Mouse (Mus musculus): ENCODE data around the gene Hdhd5. TPM values are rescaled to one million over a fixed set of nuclear protein-coding genes. Genes with fewer than 3 reads are reported as not detected.

The Hdhd5 gene
- total RNA-seq, 2 experiments from 2014 or later, result 0.26 TPM; not detected in 1

GRCm38 (mm10) chr6:120539132-120539759 lies 8.1 kb upstream of the Hdhd5 start:
- peak; percentile 83 for ATAC-seq (replicated peaks; ENCODE audit: low FRiP score, poor library complexity, severe bottlenecking)

- ATAC-seq (replicated peaks; ENCODE audit: low FRiP score, poor library complexity, severe bottlenecking), result no peak
Measured at GRCm38 (mm10) chr6:120536337-120536736, 5.2 kb upstream of the Hdhd5 start.

DNA sequence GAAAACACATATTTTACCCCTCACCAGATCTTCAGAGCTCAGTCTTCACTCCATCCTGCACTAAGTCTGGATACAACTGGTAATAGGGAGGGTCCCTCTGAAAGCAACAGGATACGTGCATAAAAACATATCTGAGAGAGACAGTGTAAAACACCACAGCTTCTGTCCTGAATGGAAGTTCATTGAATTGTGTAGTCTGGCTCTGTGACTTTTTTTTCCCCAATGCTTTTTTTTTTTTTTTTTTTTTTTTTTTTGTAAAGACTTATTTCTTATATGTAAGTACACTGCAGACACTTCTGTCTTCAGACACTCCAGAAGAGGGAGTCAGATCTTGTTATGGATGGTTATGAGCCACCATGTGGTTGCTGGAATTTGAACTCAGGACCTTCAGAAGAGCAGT lies 1.5 kb upstream of the Hdhd5 start:
- ATAC-seq (replicated peaks; ENCODE audit: low FRiP score, poor library complexity, severe bottlenecking), result no peak

DNA sequence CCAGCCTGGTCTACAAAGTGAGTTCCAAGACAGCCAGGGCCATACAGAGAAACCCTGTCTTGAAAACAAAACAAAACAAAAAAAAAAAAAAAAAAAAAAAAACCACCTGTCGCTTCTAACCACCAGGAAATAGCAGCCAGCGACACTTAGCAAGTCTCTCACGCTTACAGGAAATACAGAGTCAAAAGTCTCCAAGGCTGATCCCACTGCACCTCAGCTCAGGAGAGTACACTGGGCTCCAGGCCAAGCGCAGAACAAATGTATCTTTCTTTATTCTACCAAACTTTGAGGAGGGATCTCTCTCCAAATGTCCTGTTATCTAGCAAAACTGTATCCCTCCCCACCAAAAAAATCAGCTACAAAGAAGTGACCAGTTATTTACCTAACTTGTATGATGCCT lies 2.0 kb downstream of the Hdhd5 start:
- ATAC-seq (replicated peaks; ENCODE audit: low FRiP score, poor library complexity, severe bottlenecking), result no peak

- ATAC-seq (replicated peaks; ENCODE audit: low FRiP score, poor library complexity, severe bottlenecking), result no peak
Measured at GRCm38 (mm10) chr6:120524796-120525195, 6.3 kb downstream of the Hdhd5 start.

DNA sequence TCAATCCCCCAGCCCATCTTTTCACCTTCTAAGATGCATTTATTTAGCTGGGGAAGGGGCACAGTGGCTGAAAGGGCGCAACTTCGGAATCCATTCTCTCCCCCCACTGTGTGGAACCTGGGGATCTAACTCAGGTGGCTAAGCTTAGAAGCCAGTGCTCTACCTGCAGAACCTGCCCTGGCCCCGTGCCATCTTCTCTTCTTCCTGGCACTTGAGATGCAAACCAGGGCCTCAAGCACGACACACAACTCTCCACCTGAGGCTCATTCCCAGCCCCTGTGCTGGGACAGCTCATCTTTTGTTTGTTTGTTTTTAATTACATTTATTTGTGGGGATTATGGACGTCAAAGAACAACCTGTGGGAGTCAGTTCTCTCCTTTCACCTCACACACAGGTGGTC lies 11.5 kb downstream of the Hdhd5 start:
- no peak for ATAC-seq (replicated peaks; ENCODE audit: low FRiP score, poor library complexity, severe bottlenecking)

GRCm38 (mm10) chr6:120517311-120517710 lies 13.8 kb downstream of the Hdhd5 start:
- ATAC-seq (replicated peaks; ENCODE audit: low FRiP score, poor library complexity, severe bottlenecking), result peak; percentile 20; the same call in 1 of the 2 replicates

DNA sequence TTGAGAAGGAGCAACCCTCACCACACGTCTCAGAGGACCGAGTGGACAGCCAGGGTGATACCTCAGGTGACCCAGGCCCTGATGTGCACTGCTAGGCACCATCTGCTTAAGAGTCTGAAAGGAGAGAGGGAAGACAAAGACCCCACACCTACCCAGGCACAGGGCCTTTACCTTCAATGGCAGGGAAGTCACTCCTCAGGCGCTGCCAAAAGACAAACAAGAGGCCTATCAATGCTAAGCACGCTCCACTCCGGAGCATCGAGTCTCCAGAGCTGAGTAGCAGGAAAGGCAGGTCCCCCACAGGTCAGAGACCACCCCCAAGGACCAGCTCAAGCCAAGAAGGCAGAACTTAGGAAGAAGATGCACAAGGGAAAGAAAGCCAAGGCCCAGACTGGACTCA lies 14.2 kb downstream of the Hdhd5 start:
- ATAC-seq (replicated peaks; ENCODE audit: low FRiP score, poor library complexity, severe bottlenecking), result peak; percentile 41

DNA sequence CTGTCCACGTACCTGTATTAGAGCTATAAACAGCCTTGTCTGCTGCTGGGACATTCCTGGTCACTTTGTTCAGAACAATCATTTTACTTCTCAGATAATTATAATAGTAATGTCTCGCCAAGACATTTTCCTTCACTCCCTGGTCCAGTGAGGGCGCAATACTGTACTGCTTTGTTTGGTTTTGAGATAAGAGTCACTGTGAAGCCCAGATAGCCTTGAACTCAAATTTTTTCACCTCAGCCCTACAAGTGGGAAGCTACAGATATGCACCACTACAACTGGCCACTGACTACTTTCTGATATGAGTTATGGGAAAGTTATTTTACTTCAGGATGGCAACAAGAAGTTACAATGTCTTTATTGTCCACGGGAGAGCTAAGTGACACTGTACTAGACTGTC lies 14.7 kb downstream of the Hdhd5 start:
- peak; percentile 71 for ATAC-seq (replicated peaks; ENCODE audit: low FRiP score, poor library complexity, severe bottlenecking)

DNA sequence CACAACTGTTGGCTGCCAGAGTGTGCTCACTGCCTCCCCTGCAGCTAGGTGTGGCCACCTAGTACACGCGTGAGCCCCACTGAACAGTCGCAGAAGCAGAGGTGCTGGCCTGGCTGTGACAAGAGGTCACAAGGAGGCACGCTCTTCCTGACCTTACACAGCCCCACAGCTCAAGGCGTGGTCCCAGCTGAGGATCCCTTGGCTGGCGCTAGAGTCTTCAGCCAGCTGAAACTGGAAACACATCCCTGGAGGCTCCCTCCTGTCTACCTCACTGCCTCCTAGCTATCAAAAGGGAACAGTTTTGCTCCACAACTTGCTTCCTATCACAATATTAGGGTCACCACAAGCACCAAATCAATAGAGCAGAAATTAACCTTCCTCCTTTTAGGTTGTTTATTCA lies 19.9 kb downstream of the Hdhd5 start:
- no peak for ATAC-seq (replicated peaks; ENCODE audit: low FRiP score, poor library complexity, severe bottlenecking)

- no peak for ATAC-seq (replicated peaks; ENCODE audit: low FRiP score, poor library complexity, severe bottlenecking)
Measured at GRCm38 (mm10) chr6:120510425-120510824, 20.7 kb downstream of the Hdhd5 start.

DNA sequence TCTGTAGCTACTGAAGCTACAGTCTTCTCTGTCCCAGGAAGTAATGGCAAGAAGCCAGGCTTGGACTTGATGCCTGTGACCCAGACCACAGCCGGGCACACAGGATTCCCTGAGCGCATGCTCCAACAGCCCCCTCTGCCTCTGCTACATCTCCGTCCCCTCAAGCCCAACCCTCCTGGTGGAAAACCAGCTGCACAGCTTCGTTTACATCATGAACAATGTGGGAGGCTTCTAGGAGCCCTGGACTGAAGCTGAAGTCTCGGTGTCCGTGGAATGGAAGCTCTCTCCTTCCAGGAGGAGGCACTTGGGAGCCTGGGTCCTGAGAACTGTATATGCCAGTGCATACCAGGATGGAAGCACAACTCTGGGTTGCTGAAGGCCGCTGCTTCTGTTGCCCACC lies 21.1 kb downstream of the Hdhd5 start:
- no peak for ATAC-seq (replicated peaks; ENCODE audit: low FRiP score, poor library complexity, severe bottlenecking)

DNA sequence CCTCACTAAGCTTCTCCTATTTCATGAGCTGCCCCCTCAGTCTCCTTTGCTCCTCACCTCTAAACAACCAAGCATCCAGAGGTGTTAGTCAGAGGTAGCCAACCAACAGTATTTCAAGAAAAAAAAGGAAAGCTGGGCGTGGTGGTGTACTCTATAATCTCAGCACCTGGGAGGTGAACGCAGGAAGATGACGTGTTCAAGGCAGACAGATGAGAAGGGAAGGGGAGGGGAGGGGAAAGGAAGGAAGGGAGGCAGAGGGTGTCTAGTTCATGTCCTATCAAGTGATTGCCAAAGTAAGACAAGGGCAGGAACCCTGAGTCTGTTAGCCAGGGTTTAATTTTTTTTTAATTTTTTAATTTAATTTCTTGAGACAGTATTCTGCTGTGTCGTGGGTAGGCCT lies 22.5 kb downstream of the Hdhd5 start:
- no peak for ATAC-seq (replicated peaks; ENCODE audit: low FRiP score, poor library complexity, severe bottlenecking)

- no peak for ATAC-seq (replicated peaks; ENCODE audit: low FRiP score, poor library complexity, severe bottlenecking)
Measured at GRCm38 (mm10) chr6:120505531-120505930, 25.6 kb downstream of the Hdhd5 start.

DNA sequence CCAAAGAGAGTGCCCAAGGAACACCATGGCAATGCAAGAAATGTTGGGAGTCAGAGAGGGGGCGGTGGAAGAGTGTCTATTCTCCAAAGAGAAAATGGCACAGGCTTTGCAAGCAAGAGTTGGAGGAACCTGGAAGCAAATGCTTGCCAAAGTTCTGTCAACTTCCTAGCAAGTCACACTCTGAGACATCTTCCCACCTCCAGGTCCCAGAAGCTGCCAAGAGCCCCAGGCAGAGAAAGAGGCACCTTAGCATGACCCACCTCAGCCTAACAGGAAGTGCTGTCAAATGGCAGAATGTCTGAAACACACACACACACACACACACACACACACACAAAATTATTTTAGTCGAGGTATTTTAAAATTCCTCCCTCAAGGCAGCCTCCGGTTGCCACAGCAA lies 27.1 kb downstream of the Hdhd5 start:
- ATAC-seq (replicated peaks; ENCODE audit: low FRiP score, poor library complexity, severe bottlenecking), result no peak

GRCm38 (mm10) chr6:120496544-120496943 lies 34.6 kb downstream of the Hdhd5 start:
- ATAC-seq (replicated peaks; ENCODE audit: low FRiP score, poor library complexity, severe bottlenecking), result no peak

DNA sequence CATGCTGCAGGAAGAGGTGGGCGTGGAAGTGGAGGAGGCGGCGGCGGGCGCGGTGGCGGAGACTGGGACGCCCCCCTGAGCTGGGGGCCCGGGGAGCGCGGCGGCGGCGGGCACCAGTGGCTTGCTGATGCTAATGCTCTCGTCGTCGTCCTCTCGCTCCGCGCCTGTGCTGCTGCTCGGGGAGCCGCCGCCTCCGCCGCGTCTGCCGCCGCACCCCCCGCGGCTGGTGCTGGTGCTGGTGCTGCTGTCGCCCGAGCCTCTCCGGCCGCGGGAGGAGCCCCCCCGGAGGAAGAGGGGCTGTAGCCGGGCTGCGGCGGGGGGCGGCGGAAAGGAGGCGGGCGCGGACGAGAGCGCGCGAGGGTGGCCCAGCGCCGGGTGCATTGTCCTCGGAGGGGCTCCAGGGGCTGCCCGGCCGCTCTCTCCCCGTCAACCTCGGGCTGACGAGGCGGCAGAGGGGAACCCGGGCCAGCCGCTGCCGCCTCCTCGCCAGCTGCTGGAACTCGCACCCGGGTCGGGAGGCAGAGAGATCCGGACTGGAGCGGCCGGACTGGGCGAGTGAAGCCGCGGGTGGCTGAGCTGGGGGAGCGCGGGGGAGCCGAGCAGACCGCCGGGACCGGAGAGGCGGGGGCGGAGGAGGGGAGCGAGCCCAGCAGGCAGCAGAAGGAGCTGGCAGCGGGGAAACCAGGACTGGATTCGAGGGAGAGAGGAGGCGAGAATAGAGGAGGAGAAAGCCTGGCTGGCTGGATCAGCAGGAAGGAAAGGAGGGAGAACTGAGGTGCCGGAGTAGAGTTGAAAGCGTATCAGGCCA lies 37.5 kb downstream of the Hdhd5 start, which contains the start of gene Tmem121b:
TSS of gene Tmem121b (minus strand) at position 434 of the 808 bp plus-strand sequence.
- ATAC-seq (replicated peaks; ENCODE audit: low FRiP score, poor library complexity, severe bottlenecking), result no peak

DNA sequence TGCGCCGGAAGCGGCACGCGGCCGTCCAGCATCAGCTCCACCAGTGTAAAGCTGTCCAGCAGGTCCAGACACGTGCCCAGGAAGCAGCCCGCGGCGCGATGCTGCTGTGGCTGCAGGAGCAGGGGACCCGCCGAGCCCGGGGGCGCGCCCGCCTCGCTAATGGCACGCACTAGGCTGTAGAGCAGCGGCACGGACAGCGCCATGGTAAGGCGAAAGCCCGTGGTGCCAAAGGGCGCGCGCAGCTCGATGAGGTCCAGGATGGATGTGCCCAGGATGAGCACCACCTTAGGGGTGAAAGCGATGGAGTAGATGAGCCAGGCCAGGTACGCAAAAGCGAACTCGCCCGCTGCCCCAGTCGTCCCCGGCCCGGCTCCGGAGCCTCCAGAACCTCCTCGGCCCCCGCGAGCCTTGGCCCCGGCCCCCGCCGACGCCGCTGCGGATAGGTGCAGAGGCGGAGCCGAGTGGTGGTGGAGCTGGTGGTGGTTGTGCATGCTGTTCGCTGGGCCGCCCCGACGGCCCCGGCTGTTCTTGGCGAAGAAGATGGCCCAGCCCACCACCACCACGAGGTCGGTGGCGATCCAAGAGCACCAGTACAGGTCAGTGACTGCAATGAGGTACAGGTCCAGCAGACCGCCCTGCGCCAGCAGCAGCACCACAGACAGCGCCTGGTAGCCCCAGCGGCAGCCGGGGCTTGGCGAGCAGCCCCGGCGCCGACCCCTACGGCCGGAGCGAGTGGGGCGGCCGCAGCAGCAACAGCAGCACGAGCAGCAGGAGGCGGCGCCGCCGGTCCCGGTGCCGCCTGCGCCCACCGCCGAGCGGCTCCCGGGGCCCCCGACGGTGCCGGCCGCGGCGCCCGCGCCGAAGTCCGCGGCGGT lies 38.4 kb downstream of the Hdhd5 start:
- ATAC-seq (replicated peaks; ENCODE audit: low FRiP score, poor library complexity, severe bottlenecking), result no peak

DNA sequence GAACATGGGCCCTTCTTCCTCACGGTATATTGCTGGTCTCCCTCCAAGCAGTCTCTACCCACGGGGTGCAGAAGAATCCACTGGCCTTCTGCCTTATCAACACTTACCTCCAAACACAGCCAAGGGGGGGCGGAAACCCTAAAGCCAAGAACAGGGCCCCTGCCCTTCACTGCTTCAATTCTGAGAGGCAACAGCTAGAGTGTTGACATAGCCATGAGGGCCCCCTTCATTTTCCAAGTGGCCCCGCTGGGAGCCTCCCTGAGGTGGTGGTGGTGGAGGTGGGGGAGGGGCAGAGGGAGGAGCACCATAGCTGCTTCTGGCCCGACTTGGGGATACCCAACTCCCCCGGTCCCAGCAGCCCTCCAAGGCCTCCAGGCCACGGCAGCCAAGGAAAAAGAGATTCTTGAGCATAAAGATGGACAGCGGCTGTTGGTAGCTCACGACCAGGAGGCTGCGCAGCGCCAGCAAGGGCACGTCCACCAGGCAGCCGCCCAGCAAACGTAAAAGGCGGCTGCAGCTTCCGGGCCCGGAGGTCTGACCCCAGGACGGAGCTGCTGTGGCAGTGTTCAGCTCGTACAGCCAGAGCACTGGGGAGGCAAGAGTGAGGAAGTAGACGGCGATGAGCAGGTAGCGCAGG lies 39.1 kb downstream of the Hdhd5 start:
- ATAC-seq (replicated peaks; ENCODE audit: low FRiP score, poor library complexity, severe bottlenecking), result no peak

DNA sequence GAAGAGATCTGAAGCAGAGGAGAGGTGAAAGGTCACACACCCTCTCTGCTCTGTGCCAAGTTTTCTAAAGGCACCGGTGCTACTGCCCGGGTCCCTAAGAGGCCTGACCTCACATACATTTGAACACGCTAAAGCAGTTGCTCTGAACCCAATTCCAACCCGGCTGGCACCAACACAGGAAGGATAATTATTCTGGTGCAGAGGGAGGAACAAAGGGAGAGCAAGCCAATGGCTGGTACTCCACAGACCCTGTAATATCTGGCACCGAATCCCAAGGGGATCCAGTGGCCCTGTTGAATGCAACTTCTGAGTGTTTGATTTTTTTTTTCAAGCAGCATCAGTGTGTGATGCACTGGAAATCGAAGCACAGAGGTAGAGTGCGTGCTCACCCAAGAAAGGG lies 40.1 kb downstream of the Hdhd5 start:
- no peak for ATAC-seq (replicated peaks; ENCODE audit: low FRiP score, poor library complexity, severe bottlenecking)

Measured in erythroblast, adult 5-6 weeks (primary cell).